Comparison of ENCODE assay signal across 22 mouse cellular contexts in genomic region chr3:138632086-138632485, GRCm38 (mm10).
DNase-seq lines count a peak whose midpoint lies in the region; ATAC-seq lines count a peak whose summit lies in the region.
"Had no signal": no experiment of that assay in that cellular context is flagged by ENCODE, and none has a peak within 500 bp of the region (broad histone marks: within the 10 kb centered on the region; RNA-seq: fewer than 3 reads in every experiment).

No protein-coding gene starts in this region.

- H3K4me1 ChIP-seq in kidney, embryonic 15.5 days = no peaks in the 10 kb centered on the region
- H3K4me1 ChIP-seq: embryonic facial prominence, embryonic 13.5 days; embryonic facial prominence, embryonic 15.5 days; forebrain, embryonic 10.5 days; forebrain, embryonic 12.5 days had no signal

- no peak overlapping the region for H3K4me3 ChIP-seq in kidney, embryonic 15.5 days (replicated peaks)
- H3K4me3 ChIP-seq: embryonic facial prominence, embryonic 13.5 days; embryonic facial prominence, embryonic 15.5 days; erythroblast, embryonic 14.5 days; forebrain, embryonic 10.5 days; forebrain, embryonic 12.5 days had no signal

- intact Hi-C loops in left cerebral cortex, postnatal 36 days (cut with DNase I) = no loop called here

- H3K36me3 ChIP-seq in kidney, embryonic 15.5 days = no peaks in the 10 kb centered on the region
- H3K36me3 ChIP-seq: embryonic facial prominence, embryonic 13.5 days; embryonic facial prominence, embryonic 15.5 days; forebrain, embryonic 10.5 days; forebrain, embryonic 12.5 days had no signal

- no peaks in the 10 kb centered on the region for H3K27me3 ChIP-seq in kidney, embryonic 15.5 days
- H3K27me3 ChIP-seq: embryonic facial prominence, embryonic 13.5 days; embryonic facial prominence, embryonic 15.5 days; forebrain, embryonic 12.5 days had no signal

- WGBS in kidney, embryonic 15.5 days = 25% methylated on average over 2 of the region's 2 CpGs

- no peak overlapping the region for H3K4me2 ChIP-seq in kidney, embryonic 15.5 days
- H3K4me2 ChIP-seq: embryonic facial prominence, embryonic 13.5 days; embryonic facial prominence, embryonic 15.5 days; forebrain, embryonic 12.5 days had no signal

- H3K9me3 ChIP-seq in kidney, embryonic 15.5 days (replicated peaks) = no peaks in the 10 kb centered on the region
- H3K9me3 ChIP-seq: embryonic facial prominence, embryonic 13.5 days; embryonic facial prominence, embryonic 15.5 days; forebrain, embryonic 10.5 days had no signal

- ATAC-seq in granulocyte monocyte progenitor cell, adult 5-6 weeks (replicated peaks; ENCODE audit: poor library complexity, severe bottlenecking) = peak; percentile 58; the same call in 1 of the 2 replicates
- peak; percentile 69 for ATAC-seq in megakaryocyte progenitor cell, adult 5-6 weeks (replicated peaks; ENCODE audit: poor library complexity)
- no peak for ATAC-seq in kidney, embryonic 15.5 days (replicated peaks; ENCODE audit: low FRiP score)
- ATAC-seq: forebrain, embryonic 14.5 days; forebrain, embryonic 16.5 days had no signal

- DNase-seq in heart, adult 11 months = peak; percentile 23
- DNase-seq in heart, adult 8-10 months (ENCODE audit: low spot score) = no peak
- DNase-seq in left cerebral cortex, postnatal 36 days (ENCODE audit: low spot score in 2 of 2) = no peak
- DNase-seq: adrenal gland, adult 2 months; adrenal gland, postnatal 10 days; adrenal gland, postnatal 25 days; cerebellum, adult 11 months; cerebellum, adult 18-20 months; cerebellum, adult 8-10 months; cerebellum, postnatal 10 days; cerebellum, postnatal 25 days; embryo, embryonic 11 days had no signal

- no peak overlapping the region for H3K9ac ChIP-seq in kidney, embryonic 15.5 days
- H3K9ac ChIP-seq: embryonic facial prominence, embryonic 13.5 days; embryonic facial prominence, embryonic 15.5 days; forebrain, embryonic 12.5 days had no signal

- H3K27ac ChIP-seq in kidney, embryonic 15.5 days = no peak overlapping the region
- H3K27ac ChIP-seq: embryonic facial prominence, embryonic 13.5 days; embryonic facial prominence, embryonic 15.5 days; forebrain, embryonic 10.5 days; forebrain, embryonic 12.5 days had no signal
